Mouse (Mus musculus) duodenum, adult 2 months (tissue): Measurements from ENCODE around the gene Amy1. TPM values are rescaled to one million over a fixed set of nuclear protein-coding genes. Genes with fewer than 3 reads are reported as not detected.

Source experiments
- polyA plus RNA-seq: library from polyadenylated mRNA; depleted of rRNA; stranded (reverse); fragments of >200 nt; gene quantifications from 2 replicates; pipeline ENCODE4 v1.2.3, GENCODE M21; 2012; ENCODE audit warnings: low replicate concordance; rRNA removed

Gene Amy1
- 0.26 TPM in 1 of 2 replicates, not detected in the other for polyA plus RNA-seq

GRCm38 (mm10) chr3:113606599-113606998 lies at the start of gene Amy1:
Gene Amy1, minus strand, starts transcription at chr3:113606699.

GRCm38 (mm10) chr3:113629606-113630359 lies 23.3 kb upstream of the Amy1 start, which contains the start of gene Rnpc3:
Gene Rnpc3, minus strand, starts transcription at chr3:113630149.

GRCm38 (mm10) chr3:113532328-113532727 lies 74.2 kb downstream of the Amy1 start, which contains the start of gene Amy2a1:
Gene Amy2a1, minus strand, starts transcription at chr3:113532428.

Other genes starting within 250 kb of the Amy1 start
- not detected in 2 replicates for gene Amy2a1, start 74.3 kb downstream of the Amy1 start, polyA plus RNA-seq
- gene Rnpc3, start 23.4 kb upstream of the Amy1 start, polyA plus RNA-seq = 1.9 and 2.5 TPM in 2 replicates